Mouse (Mus musculus): ENCODE measurements at regions not wholly inside any gene's neighbourhood (a gene's known extent, or its start where the extent isn't known, plus 50 kb on each side); places are given as distances from the start of the nearest gene placed in this dataset.

DNA sequence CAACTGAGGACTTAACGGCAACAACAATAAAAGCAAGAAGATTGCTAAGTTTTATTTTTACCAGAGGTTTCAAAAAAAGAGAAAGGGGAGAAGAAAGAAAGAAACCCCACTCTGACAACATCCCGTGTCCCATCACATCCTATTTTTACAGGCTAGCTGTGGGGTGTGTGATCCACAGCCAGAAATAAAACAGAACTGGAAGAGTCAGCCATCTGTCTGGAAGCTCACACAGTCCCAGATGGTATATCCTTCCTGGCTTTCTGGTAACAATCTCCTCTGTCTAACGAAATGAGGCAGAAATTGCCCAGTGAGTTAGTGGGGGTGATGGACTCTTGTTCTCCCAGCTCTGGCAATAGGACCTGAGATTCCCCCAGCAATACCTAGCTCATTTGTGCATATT lies 108.9 kb downstream of the Nuf2 start:
- no peak for TF ChIP-seq CTCF (IDR thresholded peaks at IDR 0.05; ENCODE audit: insufficient read depth, low read depth, low read length)
- TF ChIP-seq POLR2A (IDR thresholded peaks at IDR 0.05; ENCODE audit: insufficient read depth, low read depth, low read length) = no peak
